Mouse (Mus musculus): ENCODE data around the gene Ifng. TPM values are rescaled to one million over a fixed set of nuclear protein-coding genes. Genes with fewer than 3 reads are reported as not detected.

Ifng gene
- polyA plus RNA-seq (2015; fragmentation: Nextera tagmentation; extraction: Ambion mirVana) = not detected in 2 replicates

DNA sequence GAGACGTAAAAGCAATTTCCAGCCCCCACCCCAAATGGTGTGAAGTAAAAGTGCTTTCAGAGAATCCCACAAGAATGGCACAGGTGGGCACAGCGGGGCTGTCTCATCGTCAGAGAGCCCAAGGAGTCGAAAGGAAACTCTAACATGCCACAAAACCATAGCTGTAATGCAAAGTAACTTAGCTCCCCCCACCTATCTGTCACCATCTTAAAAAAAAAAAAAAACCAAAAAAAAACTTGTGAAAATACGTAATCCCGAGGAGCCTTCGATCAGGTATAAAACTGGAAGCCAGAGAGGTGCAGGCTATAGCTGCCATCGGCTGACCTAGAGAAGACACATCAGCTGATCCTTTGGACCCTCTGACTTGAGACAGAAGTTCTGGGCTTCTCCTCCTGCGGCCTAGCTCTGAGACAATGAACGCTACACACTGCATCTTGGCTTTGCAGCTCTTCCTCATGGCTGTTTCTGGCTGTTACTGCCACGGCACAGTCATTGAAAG, at the start of gene Ifng:
Gene Ifng (plus strand): TSS at position 305 of the 499 bp plus-strand sequence.
- H3K27ac ChIP-seq (replicated peaks) = no peak within 1 kb of the TSS
- no peaks in the 10 kb centered on the region for H3K4me1 ChIP-seq (replicated peaks)
- H3K27me3 ChIP-seq = no peaks in the 10 kb centered on the region
- H3K36me3 ChIP-seq = no peaks in the 10 kb centered on the region
- H3K4me3 ChIP-seq = no peak within 1 kb of the TSS
- no peaks in the 10 kb centered on the region for H3K9me3 ChIP-seq
- no peak for ATAC-seq (ENCODE audit: low FRiP score, low read depth)
- no peak within 1 kb of the TSS for H3K9ac ChIP-seq
- H3K4me2 ChIP-seq = no peak within 1 kb of the TSS
- 92% methylated on average over 11 of the region's 11 CpGs for WGBS

- H3K36me3 ChIP-seq = no peaks in the 10 kb centered on the region
- H3K4me3 ChIP-seq = no peak overlapping the region
- no peaks in the 10 kb centered on the region for H3K9me3 ChIP-seq
- no peak overlapping the region for H3K9ac ChIP-seq
- no peaks in the 10 kb centered on the region for H3K27me3 ChIP-seq
- H3K4me2 ChIP-seq = no peak overlapping the region
- no peak for ATAC-seq (ENCODE audit: low FRiP score, low read depth)
- H3K27ac ChIP-seq (replicated peaks) = no peak overlapping the region
- WGBS = 69% methylated on average over 16 of the region's 16 CpGs
- no peaks in the 10 kb centered on the region for H3K4me1 ChIP-seq (replicated peaks)
Observed at GRCm38 (mm10) chr10:118399917-118400316, 40.9 kb upstream of the Ifng start.

DNA sequence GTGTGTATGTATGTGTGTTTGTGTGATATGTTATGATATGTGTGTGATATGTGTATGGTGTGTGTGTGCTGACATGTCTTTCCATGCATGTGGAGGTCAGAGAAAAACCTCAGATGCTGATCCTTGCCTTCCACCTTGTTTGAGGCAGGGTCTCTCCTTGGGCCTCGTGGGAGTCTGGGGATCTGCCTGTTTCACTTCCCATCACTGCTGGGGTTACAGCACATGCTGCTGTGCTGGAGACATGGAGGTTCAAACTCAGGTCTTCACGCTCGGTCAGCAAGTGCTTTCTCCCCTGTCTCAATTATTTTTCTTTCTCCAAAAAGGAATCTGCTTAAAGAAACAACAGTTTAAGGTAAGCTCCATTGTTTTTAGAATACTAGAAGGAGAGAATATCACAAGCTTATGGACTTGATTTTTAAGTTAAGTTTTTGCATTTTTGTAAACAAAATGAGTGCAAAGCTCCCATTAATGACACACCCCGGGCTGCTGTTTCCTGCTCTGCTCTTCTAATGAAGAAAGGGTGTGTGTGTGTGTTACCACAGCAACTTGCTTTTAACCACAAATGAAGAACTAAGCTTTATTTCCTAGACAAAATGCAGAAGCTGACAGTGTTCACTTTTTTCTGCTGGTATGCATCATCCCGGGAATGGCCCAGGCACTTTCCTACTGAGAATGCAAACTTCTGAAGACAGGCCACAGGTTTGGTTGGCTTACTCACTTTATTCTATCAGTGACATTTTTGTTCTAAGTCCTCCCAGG, 34.2 kb upstream of the Ifng start:
- no peak for ATAC-seq (ENCODE audit: low FRiP score, low read depth)
- no peak overlapping the region for H3K4me2 ChIP-seq
- H3K4me3 ChIP-seq = no peak overlapping the region
- H3K27me3 ChIP-seq = no peaks in the 10 kb centered on the region
- no peaks in the 10 kb centered on the region for H3K9me3 ChIP-seq
- no peaks in the 10 kb centered on the region for H3K4me1 ChIP-seq (replicated peaks)
- H3K36me3 ChIP-seq = no peaks in the 10 kb centered on the region
- no peak overlapping the region for H3K27ac ChIP-seq (replicated peaks)
- no peak overlapping the region for H3K9ac ChIP-seq
- WGBS = 81% methylated on average over 5 of the region's 5 CpGs

- ATAC-seq (ENCODE audit: low FRiP score, low read depth) = no peak
- H3K9ac ChIP-seq = no peak overlapping the region
- H3K4me1 ChIP-seq (replicated peaks) = no peaks in the 10 kb centered on the region
- H3K27ac ChIP-seq (replicated peaks) = no peak overlapping the region
- H3K27me3 ChIP-seq = no peaks in the 10 kb centered on the region
- H3K9me3 ChIP-seq = no peaks in the 10 kb centered on the region
- H3K36me3 ChIP-seq = no peaks in the 10 kb centered on the region
- H3K4me2 ChIP-seq = no peak overlapping the region
- H3K4me3 ChIP-seq = no peak overlapping the region
Observed at GRCm38 (mm10) chr10:118411377-118411776, 29.5 kb upstream of the Ifng start.

GRCm38 (mm10) chr10:118412774-118413173, 28.1 kb upstream of the Ifng start:
- H3K27ac ChIP-seq (replicated peaks) = no peak overlapping the region
- no peak for ATAC-seq (ENCODE audit: low FRiP score, low read depth)
- no peaks in the 10 kb centered on the region for H3K27me3 ChIP-seq
- no peak overlapping the region for H3K4me2 ChIP-seq
- no peaks in the 10 kb centered on the region for H3K36me3 ChIP-seq
- H3K4me1 ChIP-seq (replicated peaks) = no peaks in the 10 kb centered on the region
- no peak overlapping the region for H3K9ac ChIP-seq
- H3K9me3 ChIP-seq = no peaks in the 10 kb centered on the region
- WGBS = 88% methylated on average over 5 of the region's 5 CpGs
- H3K4me3 ChIP-seq = no peak overlapping the region

- Histone ChIP-seq H3K9ac (no peak overlapping the region), H3K4me3 (no peak overlapping the region), H3K4me1 (replicated peaks) (no peaks in the 10 kb centered on the region), H3K9me3 (no peaks in the 10 kb centered on the region), H3K4me2 (no peak overlapping the region), H3K27ac (replicated peaks) (no peak overlapping the region), H3K27me3 (no peaks in the 10 kb centered on the region), H3K36me3 (no peaks in the 10 kb centered on the region)
- no peak for ATAC-seq (ENCODE audit: low FRiP score, low read depth)
- WGBS = 85% methylated on average over 7 of the region's 7 CpGs
Observed at GRCm38 (mm10) chr10:118419000-118419425, 21.8 kb upstream of the Ifng start.

GRCm38 (mm10) chr10:118420896-118421295, 19.9 kb upstream of the Ifng start:
- no peak overlapping the region for H3K9ac ChIP-seq
- ATAC-seq (ENCODE audit: low FRiP score, low read depth) = no peak
- no peaks in the 10 kb centered on the region for H3K36me3 ChIP-seq
- H3K4me2 ChIP-seq = no peak overlapping the region
- no peak overlapping the region for H3K27ac ChIP-seq (replicated peaks)
- no peaks in the 10 kb centered on the region for H3K9me3 ChIP-seq
- H3K27me3 ChIP-seq = no peaks in the 10 kb centered on the region
- H3K4me1 ChIP-seq (replicated peaks) = no peaks in the 10 kb centered on the region
- no peak overlapping the region for H3K4me3 ChIP-seq

DNA sequence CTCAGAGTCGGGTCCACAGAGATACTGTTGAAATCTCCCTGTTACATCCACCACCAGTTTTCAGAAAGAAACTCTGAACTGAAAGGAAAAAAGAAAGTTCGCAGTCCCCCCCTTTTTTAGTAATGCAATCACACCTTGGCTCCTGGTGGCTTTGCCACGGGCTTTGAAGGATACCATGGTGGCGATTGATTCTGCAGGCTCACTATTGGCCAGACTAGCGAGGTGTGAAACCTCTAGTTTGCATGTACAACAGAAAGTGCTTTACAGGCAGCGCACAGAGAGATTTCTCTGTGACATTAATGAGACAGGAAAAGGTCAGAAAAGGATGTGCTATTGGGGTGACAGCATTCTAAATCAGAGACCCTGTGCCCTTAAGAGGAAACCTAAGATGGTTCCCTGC, 5.3 kb upstream of the Ifng start:
- no peak overlapping the region for H3K27ac ChIP-seq (replicated peaks)
- H3K9me3 ChIP-seq = no peaks in the 10 kb centered on the region
- H3K27me3 ChIP-seq = no peaks in the 10 kb centered on the region
- no peaks in the 10 kb centered on the region for H3K4me1 ChIP-seq (replicated peaks)
- 97% methylated on average over 6 of the region's 6 CpGs for WGBS
- H3K4me3 ChIP-seq = no peak overlapping the region
- no peak overlapping the region for H3K4me2 ChIP-seq
- no peak for ATAC-seq (ENCODE audit: low FRiP score, low read depth)
- H3K36me3 ChIP-seq = no peaks in the 10 kb centered on the region
- H3K9ac ChIP-seq = no peak overlapping the region

GRCm38 (mm10) chr10:118441898-118442297, 1.1 kb downstream of the Ifng start:
- no peaks in the 10 kb centered on the region for H3K4me1 ChIP-seq (replicated peaks)
- no peak overlapping the region for H3K9ac ChIP-seq
- H3K9me3 ChIP-seq = no peaks in the 10 kb centered on the region
- no peak overlapping the region for H3K27ac ChIP-seq (replicated peaks)
- H3K27me3 ChIP-seq = no peaks in the 10 kb centered on the region
- no peak overlapping the region for H3K4me2 ChIP-seq
- no peak overlapping the region for H3K4me3 ChIP-seq
- ATAC-seq (ENCODE audit: low FRiP score, low read depth) = no peak
- WGBS = 79% methylated on average over 3 of the region's 3 CpGs
- H3K36me3 ChIP-seq = no peaks in the 10 kb centered on the region

- Histone ChIP-seq H3K27ac (replicated peaks) (no peak overlapping the region), H3K36me3 (no peaks in the 10 kb centered on the region), H3K4me1 (replicated peaks) (no peaks in the 10 kb centered on the region), H3K4me3 (no peak overlapping the region), H3K4me2 (no peak overlapping the region), H3K9me3 (no peaks in the 10 kb centered on the region), H3K9ac (no peak overlapping the region), H3K27me3 (no peaks in the 10 kb centered on the region)
- 92% methylated on average over 6 of the region's 6 CpGs for WGBS
- no peak for ATAC-seq (ENCODE audit: low FRiP score, low read depth)
Observed at GRCm38 (mm10) chr10:118442999-118443398, 2.2 kb downstream of the Ifng start.

DNA sequence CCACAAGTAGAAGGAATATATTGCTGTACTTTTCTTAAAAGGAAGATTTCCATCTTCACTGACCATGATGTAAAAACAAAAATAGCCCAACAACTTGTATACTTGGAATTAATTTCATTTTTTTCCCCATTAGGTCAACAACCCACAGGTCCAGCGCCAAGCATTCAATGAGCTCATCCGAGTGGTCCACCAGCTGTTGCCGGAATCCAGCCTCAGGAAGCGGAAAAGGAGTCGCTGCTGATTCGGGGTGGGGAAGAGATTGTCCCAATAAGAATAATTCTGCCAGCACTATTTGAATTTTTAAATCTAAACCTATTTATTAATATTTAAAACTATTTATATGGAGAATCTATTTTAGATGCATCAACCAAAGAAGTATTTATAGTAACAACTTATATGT, 4.2 kb downstream of the Ifng start:
- Histone ChIP-seq H3K36me3 (no peaks in the 10 kb centered on the region), H3K9ac (no peak overlapping the region), H3K9me3 (no peaks in the 10 kb centered on the region), H3K4me1 (replicated peaks) (no peaks in the 10 kb centered on the region), H3K27ac (replicated peaks) (no peak overlapping the region), H3K27me3 (no peaks in the 10 kb centered on the region), H3K4me2 (no peak overlapping the region), H3K4me3 (no peak overlapping the region)
- no peak for ATAC-seq (ENCODE audit: low FRiP score, low read depth)
- 91% methylated on average over 6 of the region's 6 CpGs for WGBS

GRCm38 (mm10) chr10:118445502-118445901, 4.7 kb downstream of the Ifng start:
- H3K27ac ChIP-seq (replicated peaks) = no peak overlapping the region
- no peak overlapping the region for H3K4me2 ChIP-seq
- no peak overlapping the region for H3K9ac ChIP-seq
- no peaks in the 10 kb centered on the region for H3K4me1 ChIP-seq (replicated peaks)
- ATAC-seq (ENCODE audit: low FRiP score, low read depth) = no peak
- no peaks in the 10 kb centered on the region for H3K36me3 ChIP-seq
- H3K4me3 ChIP-seq = no peak overlapping the region
- no peaks in the 10 kb centered on the region for H3K27me3 ChIP-seq
- H3K9me3 ChIP-seq = no peaks in the 10 kb centered on the region
- WGBS = 75% methylated on average over 8 of the region's 8 CpGs

- Histone ChIP-seq H3K9ac (no peak overlapping the region), H3K9me3 (no peaks in the 10 kb centered on the region), H3K36me3 (no peaks in the 10 kb centered on the region), H3K4me1 (replicated peaks) (no peaks in the 10 kb centered on the region), H3K27ac (replicated peaks) (no peak overlapping the region), H3K4me2 (no peak overlapping the region), H3K4me3 (no peak overlapping the region), H3K27me3 (no peaks in the 10 kb centered on the region)
- no peak for ATAC-seq (ENCODE audit: low FRiP score, low read depth)
- WGBS = 73% methylated on average over 14 of the region's 14 CpGs
Observed at GRCm38 (mm10) chr10:118445978-118446377, 5.1 kb downstream of the Ifng start.

All from hindbrain, embryonic 15.5 days (tissue).